Mouse (Mus musculus): ENCODE results near the gene Cyth4.

GRCm38 (mm10) chr15:78623426-78623825 is 26.6 kb downstream of the Cyth4 start:
- TF ChIP-seq CTCF (IDR thresholded peaks at IDR 0.05; ENCODE audit: borderline replicate concordance, control insufficient read depth, extremely low read depth, insufficient read depth, low read length, poor library complexity) (peak; percentile 84; the same call in 1 of the 2 replicates), POLR2A (IDR thresholded peaks at IDR 0.05; ENCODE audit: control insufficient read depth, extremely low read depth, insufficient read depth, low read length, poor library complexity) (no peak)
